Mouse (Mus musculus): ENCODE measurements at regions not wholly inside any gene's neighbourhood (a gene's known extent, or its start where the extent isn't known, plus 50 kb on each side); places are given as distances from the start of the nearest gene placed in this dataset.

- Histone ChIP-seq H3K27ac (ENCODE audit: control insufficient read depth, insufficient read depth, low read depth, low read length) (no peak overlapping the region), H3K36me3 (ENCODE audit: control insufficient read depth, insufficient read depth, low read length) (no peaks in the 10 kb centered on the region), H3K4me3 (ENCODE audit: control insufficient read depth, low read depth, low read length) (no peak overlapping the region), H3K27me3 (ENCODE audit: control insufficient read depth, insufficient read depth, low read length) (no peaks in the 10 kb centered on the region), H3K4me1 (ENCODE audit: control insufficient read depth, insufficient read depth, low read length) (no peaks in the 10 kb centered on the region)
- TF ChIP-seq CTCF (IDR thresholded peaks at IDR 0.05; ENCODE audit: control insufficient read depth, insufficient read depth, insufficient replicate concordance, low read depth, low read length) (no peak), POLR2A (IDR thresholded peaks at IDR 0.05; ENCODE audit: control insufficient read depth, low read depth, low read length) (no peak)
Measured at GRCm38 (mm10) chr17:16101548-16101947, 270.7 kb upstream of the Rgmb start.

DNA sequence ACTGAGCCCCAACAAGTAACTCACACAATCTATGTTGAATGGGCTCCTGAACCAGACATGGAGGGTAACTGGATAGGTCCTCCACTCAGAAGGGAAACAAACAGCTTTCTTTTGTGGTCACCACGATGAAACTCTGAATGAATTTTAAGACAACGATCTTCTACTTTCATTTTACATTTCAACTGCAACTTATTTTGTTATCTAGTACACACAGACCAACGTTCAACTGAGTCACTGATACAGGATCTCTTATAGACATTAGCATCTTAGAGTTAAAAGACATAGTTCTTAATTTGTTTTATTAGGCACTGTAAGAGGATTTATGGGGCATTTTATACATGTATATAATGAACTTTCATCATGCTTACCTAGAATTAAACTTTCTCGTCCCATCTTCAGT is 262.1 kb upstream of the Rgmb start:
- H3K4me3 ChIP-seq (ENCODE audit: control insufficient read depth, low read depth, low read length): no peak overlapping the region
- H3K27ac ChIP-seq (ENCODE audit: control insufficient read depth, insufficient read depth, low read depth, low read length): no peak overlapping the region
- no peaks in the 10 kb centered on the region for H3K27me3 ChIP-seq (ENCODE audit: control insufficient read depth, insufficient read depth, low read length)
- H3K4me1 ChIP-seq (ENCODE audit: control insufficient read depth, insufficient read depth, low read length): no peaks in the 10 kb centered on the region
- no peak for TF ChIP-seq POLR2A (IDR thresholded peaks at IDR 0.05; ENCODE audit: control insufficient read depth, low read depth, low read length)
- H3K36me3 ChIP-seq (ENCODE audit: control insufficient read depth, insufficient read depth, low read length): no peaks in the 10 kb centered on the region

GRCm38 (mm10) chr17:16089619-16090280 is 258.9 kb upstream of the Rgmb start:
- H3K4me1 ChIP-seq (ENCODE audit: control insufficient read depth, insufficient read depth, low read length): no peaks in the 10 kb centered on the region
- no peaks in the 10 kb centered on the region for H3K27me3 ChIP-seq (ENCODE audit: control insufficient read depth, insufficient read depth, low read length)
- H3K27ac ChIP-seq (ENCODE audit: control insufficient read depth, insufficient read depth, low read depth, low read length): no peak overlapping the region
- no peak for TF ChIP-seq CTCF (IDR thresholded peaks at IDR 0.05; ENCODE audit: control insufficient read depth, insufficient read depth, insufficient replicate concordance, low read depth, low read length)
- no peak for TF ChIP-seq POLR2A (IDR thresholded peaks at IDR 0.05; ENCODE audit: control insufficient read depth, low read depth, low read length)
- no peak overlapping the region for H3K4me3 ChIP-seq (ENCODE audit: control insufficient read depth, low read depth, low read length)
- no peaks in the 10 kb centered on the region for H3K36me3 ChIP-seq (ENCODE audit: control insufficient read depth, insufficient read depth, low read length)

GRCm38 (mm10) chr17:16088879-16089618 is 258.2 kb upstream of the Rgmb start:
- H3K4me1 ChIP-seq (ENCODE audit: control insufficient read depth, insufficient read depth, low read length): no peaks in the 10 kb centered on the region
- H3K4me3 ChIP-seq (ENCODE audit: control insufficient read depth, low read depth, low read length): no peak overlapping the region
- no peaks in the 10 kb centered on the region for H3K36me3 ChIP-seq (ENCODE audit: control insufficient read depth, insufficient read depth, low read length)
- no peak overlapping the region for H3K27ac ChIP-seq (ENCODE audit: control insufficient read depth, insufficient read depth, low read depth, low read length)
- no peaks in the 10 kb centered on the region for H3K27me3 ChIP-seq (ENCODE audit: control insufficient read depth, insufficient read depth, low read length)
- TF ChIP-seq POLR2A (IDR thresholded peaks at IDR 0.05; ENCODE audit: control insufficient read depth, low read depth, low read length) (no peak), CTCF (IDR thresholded peaks at IDR 0.05; ENCODE audit: control insufficient read depth, insufficient read depth, insufficient replicate concordance, low read depth, low read length) (no peak)

- Histone ChIP-seq H3K36me3 (ENCODE audit: control insufficient read depth, insufficient read depth, low read length) (no peaks in the 10 kb centered on the region), H3K27ac (ENCODE audit: control insufficient read depth, insufficient read depth, low read depth, low read length) (no peak overlapping the region), H3K27me3 (ENCODE audit: control insufficient read depth, insufficient read depth, low read length) (no peaks in the 10 kb centered on the region), H3K4me1 (ENCODE audit: control insufficient read depth, insufficient read depth, low read length) (no peaks in the 10 kb centered on the region), H3K4me3 (ENCODE audit: control insufficient read depth, low read depth, low read length) (no peak overlapping the region)
- no peak for TF ChIP-seq CTCF (IDR thresholded peaks at IDR 0.05; ENCODE audit: control insufficient read depth, insufficient read depth, insufficient replicate concordance, low read depth, low read length)
- no peak for TF ChIP-seq POLR2A (IDR thresholded peaks at IDR 0.05; ENCODE audit: control insufficient read depth, low read depth, low read length)
Measured at GRCm38 (mm10) chr17:16087046-16087445, 256.2 kb upstream of the Rgmb start.

- Histone ChIP-seq H3K27ac (ENCODE audit: control insufficient read depth, insufficient read depth, low read depth, low read length) (no peak overlapping the region), H3K27me3 (ENCODE audit: control insufficient read depth, insufficient read depth, low read length) (no peaks in the 10 kb centered on the region), H3K36me3 (ENCODE audit: control insufficient read depth, insufficient read depth, low read length) (no peaks in the 10 kb centered on the region), H3K4me3 (ENCODE audit: control insufficient read depth, low read depth, low read length) (no peak overlapping the region), H3K4me1 (ENCODE audit: control insufficient read depth, insufficient read depth, low read length) (no peaks in the 10 kb centered on the region)
- TF ChIP-seq CTCF (IDR thresholded peaks at IDR 0.05; ENCODE audit: control insufficient read depth, insufficient read depth, insufficient replicate concordance, low read depth, low read length) (no peak), POLR2A (IDR thresholded peaks at IDR 0.05; ENCODE audit: control insufficient read depth, low read depth, low read length) (no peak)
Measured at GRCm38 (mm10) chr17:16082842-16083241, 252.0 kb upstream of the Rgmb start.

DNA sequence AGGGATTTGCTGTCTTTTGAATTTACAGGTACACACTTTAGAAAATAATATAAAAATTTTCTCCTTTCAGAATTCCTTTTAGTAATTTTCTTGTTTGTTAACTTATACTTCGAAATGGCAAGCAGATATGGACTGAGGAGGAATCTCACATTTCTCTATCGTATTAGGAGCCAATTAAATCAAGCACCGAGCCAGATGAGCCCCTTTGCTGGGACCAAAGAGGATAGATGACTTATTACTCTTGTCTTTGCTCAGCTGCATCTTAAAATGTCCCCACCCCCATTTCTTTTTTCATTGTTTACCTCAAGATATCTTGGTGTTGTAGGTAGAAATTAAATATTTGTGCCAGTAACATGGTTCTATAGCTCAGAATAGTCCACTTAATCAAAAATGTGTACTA is 247.7 kb upstream of the Rgmb start:
- H3K4me3 ChIP-seq (ENCODE audit: control insufficient read depth, low read depth, low read length): no peak overlapping the region
- no peak overlapping the region for H3K27ac ChIP-seq (ENCODE audit: control insufficient read depth, insufficient read depth, low read depth, low read length)
- no peaks in the 10 kb centered on the region for H3K36me3 ChIP-seq (ENCODE audit: control insufficient read depth, insufficient read depth, low read length)
- H3K27me3 ChIP-seq (ENCODE audit: control insufficient read depth, insufficient read depth, low read length): no peaks in the 10 kb centered on the region
- no peaks in the 10 kb centered on the region for H3K4me1 ChIP-seq (ENCODE audit: control insufficient read depth, insufficient read depth, low read length)
- TF ChIP-seq CTCF (IDR thresholded peaks at IDR 0.05; ENCODE audit: control insufficient read depth, insufficient read depth, insufficient replicate concordance, low read depth, low read length): no peak
- no peak for TF ChIP-seq POLR2A (IDR thresholded peaks at IDR 0.05; ENCODE audit: control insufficient read depth, low read depth, low read length)

All from testis, adult 2 months (tissue).